Mouse (Mus musculus) ES-E14 (cell line): Measurements from ENCODE around the gene Dis3l. TPM values are rescaled to one million over a fixed set of nuclear protein-coding genes. Genes with fewer than 3 reads are reported as not detected.

Source experiments
- DNase-seq: peaks from one replicate; pipeline ENCODE4 v3.0.0-alpha.2; 2013; ENCODE audit warnings: low read depth, low spot score
- H3K27ac ChIP-seq: 2 replicates; pipeline ENCODE4 v1.5.1; 2012; ENCODE audit warnings: low read depth, mild to moderate bottlenecking, low read length, moderate library complexity, mixed read lengths; ENCODE audit not compliant: poor library complexity, insufficient read depth, severe bottlenecking
- H3K36me3 ChIP-seq: 2 replicates; pipeline ENCODE4 v1.6.1; 2012; ENCODE audit warnings: mild to moderate bottlenecking, low read length, moderate library complexity, mixed read lengths; ENCODE audit not compliant: control insufficient read depth, poor library complexity, insufficient read depth, severe bottlenecking
- H3K4me1 ChIP-seq, 2 experiments: fragments of 150-350 bp in 1 of 2; sonication (generic) in 1 of 2; 2 replicates each; pipeline ENCODE4 v1.6.1; 2012; ENCODE audit warnings: low read length in 2 of 2, mild to moderate bottlenecking in 1 of 2, mixed read lengths in 1 of 2; ENCODE audit not compliant: control insufficient read depth in 2 of 2, insufficient read depth in 2 of 2, poor library complexity in 1 of 2
- H3K4me3 ChIP-seq, 2 experiments: fragments of 150-350 bp in 1 of 2; sonication (generic) in 1 of 2; 2 replicates each; pipeline ENCODE4 v1.5.1; 2012; ENCODE audit warnings: low read length in 2 of 2, low read depth in 1 of 2, mild to moderate bottlenecking in 1 of 2, mixed read lengths in 1 of 2; ENCODE audit not compliant: insufficient read depth in 1 of 2, poor library complexity in 1 of 2, severe bottlenecking in 1 of 2
- H3K9ac ChIP-seq: 2 replicates; pipeline ENCODE4 v1.6.1; 2012; ENCODE audit warnings: low read depth, mild to moderate bottlenecking, low read length, mixed read lengths; ENCODE audit not compliant: poor library complexity, insufficient read depth, severe bottlenecking
- H3K9me3 ChIP-seq: fragments of 150-350 bp; sonication (generic); 2 replicates; pipeline ENCODE4 v1.6.1; 2012; ENCODE audit warnings: low read depth, mild to moderate bottlenecking, low read length; ENCODE audit not compliant: control insufficient read depth, insufficient read depth
- CHD2 ChIP-seq: IDR thresholded peaks from 2 replicates; pipeline ENCODE4 v1.6.1; 2014; ENCODE audit warnings: mild to moderate bottlenecking, low read depth, low read length, inconsistent platforms
- HCFC1 ChIP-seq: IDR thresholded peaks from 2 replicates; pipeline ENCODE4 v1.6.1; 2012; ENCODE audit warnings: low read length, inconsistent platforms, borderline replicate concordance; ENCODE audit not compliant: insufficient read depth
- MAFK ChIP-seq: IDR thresholded peaks from 2 replicates; pipeline ENCODE4 v1.6.1; 2014; ENCODE audit warnings: mild to moderate bottlenecking, low read depth, low read length, inconsistent platforms; ENCODE audit not compliant: insufficient read depth
- ZC3H11A ChIP-seq: IDR thresholded peaks from 2 replicates; pipeline ENCODE4 v1.6.1; 2012; ENCODE audit warnings: low read depth, mild to moderate bottlenecking, inconsistent platforms, low read length, borderline replicate concordance
- ZNF384 ChIP-seq: IDR thresholded peaks from 2 replicates; pipeline ENCODE4 v1.6.1; 2012; ENCODE audit warnings: low read depth, low read length, inconsistent platforms
- in situ Hi-C, 2 experiments: fragments of 600-800 bp; cut with MboI; formaldehyde crosslinking; loops; one replicate each; pipeline ENCODE4 v1.15.1; 2025; ENCODE audit warnings: low sequenced_read_pairs in 2 of 2, inconsistent platforms in 1 of 2; ENCODE audit not compliant: unreplicated experiment in 2 of 2
- total RNA-seq: library from RNA; depleted of rRNA; stranded (reverse); fragments of 300-350 nt; gene quantifications from 2 replicates; pipeline ENCODE4 v1.2.3, GENCODE M21; 2012; rRNA removed

Gene Dis3l
- total RNA-seq, 1 experiment = 11.2 TPM

DNA sequence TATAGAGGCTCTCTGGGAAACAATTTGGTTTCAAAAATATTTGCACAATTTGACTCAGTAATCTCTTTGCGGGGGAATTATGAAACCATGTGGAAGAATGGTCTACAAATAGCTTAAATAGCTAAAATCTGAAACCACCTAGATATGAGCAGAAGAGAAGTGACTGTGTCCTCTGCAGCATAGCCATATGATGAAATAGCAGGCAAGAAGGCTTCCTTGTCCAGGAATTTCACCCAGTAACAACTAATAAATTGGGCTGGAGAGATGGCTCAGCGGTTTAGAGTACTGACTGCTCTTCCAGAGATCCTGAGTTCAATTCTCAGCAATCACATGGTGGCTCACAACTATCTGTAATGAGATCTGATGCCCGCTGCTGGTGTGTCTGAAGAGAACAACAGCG is 80.1 kb downstream of the Dis3l start:
- Histone ChIP-seq H3K27ac (no peak overlapping the region), H3K36me3 (no peaks in the 10 kb centered on the region), H3K9ac (no peak overlapping the region), H3K4me3 (no peak overlapping the region), H3K9me3 (no peaks in the 10 kb centered on the region), H3K4me1 (no peaks in the 10 kb centered on the region)
- no peak for DNase-seq
- in situ Hi-C loops = no loop called here
- TF ChIP-seq ZC3H11A (no peak), MAFK (no peak), CHD2 (no peak)

DNA sequence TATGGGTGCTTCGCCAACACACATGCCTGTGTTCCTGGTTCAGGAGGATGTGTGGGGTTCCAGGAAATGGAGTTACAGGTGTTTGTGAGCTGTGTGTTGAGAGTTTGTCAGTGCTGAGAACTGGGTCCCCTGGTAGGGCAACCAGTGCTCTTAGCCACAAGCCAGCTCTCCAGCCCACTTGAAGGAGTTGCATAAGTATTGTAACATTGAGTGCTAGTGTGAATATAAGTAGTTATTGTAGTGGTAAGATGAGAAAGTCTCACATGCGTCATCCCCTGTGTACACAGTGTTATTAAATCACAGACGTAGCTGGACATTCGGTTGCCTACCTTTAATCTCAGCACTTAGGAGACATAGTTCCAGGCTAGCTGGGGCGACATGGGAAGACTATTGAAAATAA is 81.2 kb downstream of the Dis3l start:
- in situ Hi-C loops = no loop called here

More for the DNA sequence above, 81.2 kb downstream of the Dis3l start:
- DNase-seq = no peak
- Histone ChIP-seq H3K4me1 (no peaks in the 10 kb centered on the region), H3K4me3 (no peak overlapping the region), H3K9me3 (no peaks in the 10 kb centered on the region), H3K27ac (no peak overlapping the region), H3K36me3 (no peaks in the 10 kb centered on the region), H3K9ac (no peak overlapping the region)
- TF ChIP-seq ZNF384 = no peak
- no peak for TF ChIP-seq MAFK
- no peak for TF ChIP-seq ZC3H11A
- no peak for TF ChIP-seq HCFC1
- TF ChIP-seq CHD2 = no peak

Other genes with a start within 250 kb of the Dis3l start
- 1.5 and 2.3 TPM in 2 replicates for gene Lctl, start 224.1 kb downstream of the Dis3l start, total RNA-seq
- gene Zwilch, start 168.2 kb downstream of the Dis3l start, total RNA-seq = 99.2 and 151 TPM in 2 replicates
- gene Rpl4, start 167.9 kb downstream of the Dis3l start, total RNA-seq = 1,251 and 1,343 TPM in 2 replicates
- gene Snapc5, start 162.0 kb downstream of the Dis3l start, total RNA-seq = 9.6 and 17.1 TPM in 2 replicates
- 0.48 and 0.54 TPM in 2 replicates for gene Uchl4, start 106.1 kb downstream of the Dis3l start, total RNA-seq
- gene Map2k1, start 87.7 kb downstream of the Dis3l start, total RNA-seq = 62.1 and 73.0 TPM in 2 replicates
- 133 and 195 TPM in 2 replicates for gene Tipin, start 59.7 kb downstream of the Dis3l start, total RNA-seq
- gene Megf11, start 44.3 kb upstream of the Dis3l start, total RNA-seq = 7.5 and 12.5 TPM in 2 replicates